Mouse (Mus musculus) kidney, adult 18-20 months (tissue): ENCODE results near the gene AV320801.
"Not testable (repeated sequence)": the region's sequence is repeated elsewhere in the genome, so short reads cannot be mapped to it uniquely, and the experiment has no call there.

Experiments
- DNase-seq: peaks from one replicate; pipeline ENCODE4 v3.0.0; 2021

Gene AV320801

GRCm38 (mm10) chrX:135494288-135494687 lies at the start of gene AV320801:
Gene AV320801, plus strand, starts transcription at chrX:135494588.
- not testable (repeated sequence) for DNase-seq

GRCm38 (mm10) chrX:135464160-135464559 lies 30.2 kb upstream of the AV320801 start:
- DNase-seq: not testable (repeated sequence)

DNA sequence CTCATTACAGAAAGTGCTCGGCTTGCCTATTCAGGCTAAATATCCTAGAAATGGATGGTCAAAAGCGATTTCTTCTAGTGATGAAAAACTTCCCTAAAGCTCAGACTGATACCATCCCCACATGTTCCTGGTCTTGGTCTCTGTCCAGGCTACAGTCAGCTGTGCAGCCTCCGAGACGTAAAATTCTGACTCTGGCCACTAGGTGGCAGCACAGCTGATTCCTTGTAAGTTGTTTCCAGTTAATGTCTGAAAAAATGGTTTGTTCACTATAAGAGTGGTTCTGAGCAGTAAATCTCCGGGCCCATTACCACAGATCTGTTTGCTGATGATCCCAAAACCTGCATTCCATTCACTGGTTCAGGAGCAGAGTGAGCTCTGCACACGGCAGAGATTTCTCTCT lies 12.5 kb upstream of the AV320801 start:
- not testable (repeated sequence) for DNase-seq

- DNase-seq: not testable (repeated sequence)
These were observed 11.2 kb upstream of the AV320801 start for GRCm38 (mm10) chrX:135483183-135483582.
